Mouse (Mus musculus): Measurements from ENCODE around the gene Hint3.

- TF ChIP-seq CTCF (IDR thresholded peaks at IDR 0.05; ENCODE audit: low read depth), result no peak
- no peak for TF ChIP-seq EP300 (IDR thresholded peaks at IDR 0.05; ENCODE audit: low read depth)
These were observed 48.6 kb upstream of the Hint3 start for GRCm38 (mm10) chr10:30678051-30678450.
